Mouse (Mus musculus) thymus, adult 2 months (tissue): ENCODE data around the gene Eif3k.

Experiments used
- CTCF ChIP-seq: fragments of 200-500 bp; IDR thresholded peaks from 2 replicates; pipeline ENCODE4 v1.5.1; 2012; ENCODE audit warnings: mild to moderate bottlenecking, control low read depth, low read length, moderate library complexity, borderline replicate concordance; ENCODE audit not compliant: control insufficient read depth, poor library complexity, insufficient read depth; ENCODE audit errors: extremely low read depth
- POLR2A ChIP-seq: fragments of 200-500 bp; IDR thresholded peaks from 2 replicates; pipeline ENCODE4 v1.6.1; 2012; ENCODE audit warnings: mild to moderate bottlenecking, low read length, control low read depth, moderate library complexity; ENCODE audit not compliant: control insufficient read depth, poor library complexity, insufficient read depth; ENCODE audit errors: extremely low read depth

- TF ChIP-seq POLR2A (no peak), CTCF (no peak)
These were observed 35.4 kb downstream of the Eif3k start for GRCm38 (mm10) chr7:28946271-28946610.
